Mouse (Mus musculus) MEL (cell line): Measurements from ENCODE around the gene Gramd1b. TPM values are rescaled to one million over a fixed set of nuclear protein-coding genes. Genes with fewer than 3 reads are reported as not detected.

Source experiments
- DNase-seq: peaks from one replicate; pipeline ENCODE4 v3.0.0; 2011; ENCODE audit warnings: low read depth, low spot score
- H3K27ac ChIP-seq: 2 replicates; pipeline ENCODE4 v1.5.1; 2012; ENCODE audit warnings: low read depth, mild to moderate bottlenecking, control low read depth, low read length, moderate library complexity; ENCODE audit not compliant: control insufficient read depth
- H3K27me3 ChIP-seq, 2 experiments: fragments of 150-350 bp in 1 of 2; sonication (generic) in 1 of 2; 2 replicates each; pipeline ENCODE4 v1.6.1; 2012; ENCODE audit warnings: low read length in 2 of 2, mild to moderate bottlenecking in 2 of 2, improper control_type of control experiment in 1 of 2, moderate library complexity in 1 of 2; ENCODE audit not compliant: insufficient read depth in 2 of 2, control insufficient read depth in 1 of 2
- H3K36me3 ChIP-seq, 2 experiments: 2 replicates each; pipeline ENCODE4 v1.6.1; 2012 to 2014; ENCODE audit warnings: low read length in 2 of 2, improper control_type of control experiment in 1 of 2, inconsistent platforms in 1 of 2, mild to moderate bottlenecking in 1 of 2; ENCODE audit not compliant: insufficient read depth in 2 of 2, control insufficient read depth in 1 of 2
- H3K4me1 ChIP-seq, 2 experiments: fragments of 150-350 bp in 1 of 2; sonication (generic) in 1 of 2; 2 replicates each; pipeline ENCODE4 v1.6.1; 2012; ENCODE audit warnings: low read length in 2 of 2, improper control_type of control experiment in 1 of 2, mild to moderate bottlenecking in 1 of 2; ENCODE audit not compliant: insufficient read depth in 2 of 2, control insufficient read depth in 1 of 2
- H3K4me3 ChIP-seq, 2 experiments: fragments of 150-350 bp in 1 of 2; sonication (generic) in 1 of 2; 2 replicates each; pipeline ENCODE4 v1.5.1; 2012; ENCODE audit warnings: low read depth in 2 of 2, low read length in 2 of 2, mild to moderate bottlenecking in 2 of 2, moderate library complexity in 2 of 2, control low read depth in 1 of 2, improper control_type of control experiment in 1 of 2; ENCODE audit not compliant: control insufficient read depth in 1 of 2, insufficient read depth in 1 of 2
- H3K79me2 ChIP-seq: 2 replicates; pipeline ENCODE4 v1.6.1; 2012; ENCODE audit warnings: mild to moderate bottlenecking, low read length, moderate library complexity; ENCODE audit not compliant: control insufficient read depth, poor library complexity, insufficient read depth
- H3K9ac ChIP-seq: 2 replicates; pipeline ENCODE4 v1.6.1; 2012; ENCODE audit warnings: low read depth, mild to moderate bottlenecking, control low read depth, low read length, moderate library complexity; ENCODE audit not compliant: control insufficient read depth, poor library complexity, severe bottlenecking
- H3K9me3 ChIP-seq: fragments of 150-350 bp; sonication (generic); replicated peaks from 2 replicates; pipeline ENCODE4 v1.6.1; 2012; ENCODE audit warnings: mild to moderate bottlenecking, low read length, improper control_type of control experiment, moderate library complexity; ENCODE audit not compliant: insufficient read depth
- BHLHE40 ChIP-seq: IDR thresholded peaks from 2 replicates; pipeline ENCODE4 v1.6.1; 2012; ENCODE audit warnings: low read depth, mild to moderate bottlenecking, inconsistent platforms, low read length, improper control_type of control experiment, borderline replicate concordance
- CTCF ChIP-seq, 3 experiments: IDR thresholded peaks in 2 of 3; conservative IDR thresholded peaks in 1 of 3; 2 replicates each; pipeline ENCODE4 v1.5.1; 2011 to 2012; ENCODE audit warnings: low read length in 3 of 3, low read depth in 2 of 3, mild to moderate bottlenecking in 2 of 3, improper control_type of control experiment in 1 of 3, inconsistent platforms in 1 of 3, mixed read lengths in 1 of 3, moderate library complexity in 1 of 3; ENCODE audit not compliant: control insufficient read depth in 1 of 3, insufficient read depth in 1 of 3, poor library complexity in 1 of 3, severe bottlenecking in 1 of 3
- EP300 ChIP-seq, 2 experiments: IDR thresholded peaks; 2 replicates each; pipeline ENCODE4 v1.6.1; 2011; ENCODE audit warnings: improper control_type of control experiment in 2 of 2, low read length in 2 of 2, low read depth in 1 of 2, mild to moderate bottlenecking in 1 of 2
- ETS1 ChIP-seq: IDR thresholded peaks from 2 replicates; pipeline ENCODE4 v1.6.1; 2012; ENCODE audit warnings: low read depth, mild to moderate bottlenecking, inconsistent platforms, low read length, improper control_type of control experiment, moderate library complexity
- JUND ChIP-seq: IDR thresholded peaks from 2 replicates; pipeline ENCODE4 v1.6.1; 2011; ENCODE audit warnings: low read depth, mild to moderate bottlenecking, improper control_type of control experiment, low read length
- KAT2A ChIP-seq: conservative IDR thresholded peaks from 2 replicates; pipeline ENCODE4 v1.6.1; 2012; ENCODE audit warnings: low read depth, low read length, improper control_type of control experiment, inconsistent platforms
- MAFK ChIP-seq: IDR thresholded peaks from 2 replicates; pipeline ENCODE4 v1.6.1; 2011; ENCODE audit warnings: low read depth, mild to moderate bottlenecking, low read length, improper control_type of control experiment, borderline replicate concordance
- MAZ ChIP-seq: IDR thresholded peaks from 2 replicates; pipeline ENCODE4 v1.6.1; 2012; ENCODE audit warnings: low read depth, mild to moderate bottlenecking, inconsistent platforms, low read length, improper control_type of control experiment
- MEF2A ChIP-seq: IDR thresholded peaks from 2 replicates; pipeline ENCODE4 v1.6.1; 2014; ENCODE audit warnings: low read depth, mild to moderate bottlenecking, inconsistent platforms, low read length, improper control_type of control experiment; ENCODE audit not compliant: poor library complexity, insufficient replicate concordance, severe bottlenecking; ENCODE audit errors: extremely low read depth
- MXI1 ChIP-seq: IDR thresholded peaks from 2 replicates; pipeline ENCODE4 v1.6.1; 2011; ENCODE audit warnings: mild to moderate bottlenecking, low read depth, low read length, improper control_type of control experiment
- MYC ChIP-seq: IDR thresholded peaks from 2 replicates; pipeline ENCODE4 v1.6.1; 2011; ENCODE audit warnings: low read depth, mild to moderate bottlenecking, low read length, improper control_type of control experiment, moderate library complexity
- POLR2AphosphoS5 ChIP-seq: IDR thresholded peaks from 2 replicates; pipeline ENCODE4 v1.6.1; 2012; ENCODE audit warnings: low read depth, borderline replicate concordance, mild to moderate bottlenecking, inconsistent platforms, low read length, moderate library complexity, mixed read lengths
- RAD21 ChIP-seq: IDR thresholded peaks from 2 replicates; pipeline ENCODE4 v1.6.1; 2011; ENCODE audit warnings: mild to moderate bottlenecking, low read depth, low read length, improper control_type of control experiment
- SIN3A ChIP-seq: IDR thresholded peaks from 2 replicates; pipeline ENCODE4 v1.6.1; 2012; ENCODE audit warnings: low read length, improper control_type of control experiment, inconsistent platforms
- TAL1 ChIP-seq: IDR thresholded peaks from 2 replicates; pipeline ENCODE4 v1.6.1; 2012; ENCODE audit warnings: mild to moderate bottlenecking, inconsistent platforms, low read length, moderate library complexity, mixed read lengths
- TCF12 ChIP-seq: IDR thresholded peaks from 2 replicates; pipeline ENCODE4 v1.6.1; 2014; ENCODE audit warnings: low read depth, mild to moderate bottlenecking, inconsistent platforms, low read length, improper control_type of control experiment, moderate library complexity
- USF1 ChIP-seq: IDR thresholded peaks from 2 replicates; pipeline ENCODE4 v1.6.1; 2014; ENCODE audit warnings: low read depth, mild to moderate bottlenecking, inconsistent platforms, low read length, improper control_type of control experiment, moderate library complexity
- ZKSCAN1 ChIP-seq: IDR thresholded peaks from 2 replicates; pipeline ENCODE4 v1.6.1; 2012; ENCODE audit warnings: low read depth, mild to moderate bottlenecking, inconsistent platforms, low read length, improper control_type of control experiment, moderate library complexity
- ZMIZ1 ChIP-seq: IDR thresholded peaks from 2 replicates; pipeline ENCODE4 v1.6.1; 2012; ENCODE audit warnings: low read depth, mild to moderate bottlenecking, inconsistent platforms, low read length, improper control_type of control experiment, moderate library complexity
- polyA plus RNA-seq, 2 experiments: library from polyadenylated mRNA; stranded (reverse) in 1 of 2; unstranded in 1 of 2; fragments of >175 nt in 1 of 2; fragments of >200 nt in 1 of 2; gene quantifications; 2 replicates each; pipeline versions ENCODE4 v1.2.1 to v1.2.4; 2012; ENCODE audit warnings: low replicate concordance in 2 of 2, low read depth in 1 of 2; ENCODE audit not compliant: insufficient read length in 2 of 2, insufficient read depth in 1 of 2, missing spikeins in 1 of 2
- total RNA-seq: library from RNA; depleted of rRNA; stranded (reverse); fragments of 300-350 nt; gene quantifications from 2 replicates; pipeline ENCODE4 v1.2.3, GENCODE M21; 2012

The Gramd1b gene
- total and polyA plus RNA-seq, 3 experiments, result not detected

GRCm38 (mm10) chr9:40374052-40374451, 157.1 kb downstream of the Gramd1b start:
- no peak for DNase-seq
- TF ChIP-seq ZMIZ1, result no peak
- no peak for TF ChIP-seq TAL1
- TF ChIP-seq KAT2A, result no peak
- no peak for TF ChIP-seq SIN3A
- no peak for TF ChIP-seq RAD21
- TF ChIP-seq BHLHE40, result no peak
- no peak for TF ChIP-seq ETS1
- TF ChIP-seq MAZ, result no peak
- TF ChIP-seq MXI1, result no peak
- no peak for TF ChIP-seq MEF2A
- no peak for TF ChIP-seq MYC
- no peak for TF ChIP-seq TCF12
- no peak for TF ChIP-seq USF1
- H3K27ac ChIP-seq, result no peak overlapping the region
- no peak overlapping the region for H3K9ac ChIP-seq
- H3K27me3 ChIP-seq, result no peaks in the 10 kb centered on the region
- H3K4me3 ChIP-seq, result no peak overlapping the region
- H3K9me3 ChIP-seq, result no peaks in the 10 kb centered on the region
- H3K4me1 ChIP-seq, result no peaks in the 10 kb centered on the region
- H3K79me2 ChIP-seq, result no peaks in the 10 kb centered on the region
- H3K36me3 ChIP-seq, result no peaks in the 10 kb centered on the region

- Histone ChIP-seq H3K9me3 (no peaks in the 10 kb centered on the region), H3K4me3 (no peak overlapping the region), H3K9ac (no peak overlapping the region), H3K27me3 (no peaks in the 10 kb centered on the region), H3K36me3 (no peaks in the 10 kb centered on the region), H3K79me2 (no peaks in the 10 kb centered on the region), H3K27ac (no peak overlapping the region), H3K4me1 (no peaks in the 10 kb centered on the region)
- no peak for DNase-seq
- TF ChIP-seq JUND, result no peak
- TF ChIP-seq MXI1, result no peak
- no peak for TF ChIP-seq ZKSCAN1
- no peak for TF ChIP-seq ETS1
- TF ChIP-seq EP300 (IDR thresholded peaks at IDR 0.05; ENCODE audit: low read depth in 1 of 2, low read length in 2 of 2), result no peak
- no peak for TF ChIP-seq CTCF (IDR thresholded peaks at IDR 0.05 in 2 of 3, conservative IDR thresholded peaks at IDR 0.05 in 1 of 3; ENCODE audit: control insufficient read depth in 1 of 3, insufficient read depth in 1 of 3, low read depth in 2 of 3, low read length in 3 of 3, poor library complexity in 1 of 3, severe bottlenecking in 1 of 3)
- no peak for TF ChIP-seq RAD21
- no peak for TF ChIP-seq MAZ
- no peak for TF ChIP-seq USF1
- no peak for TF ChIP-seq POLR2AphosphoS5
- TF ChIP-seq MAFK, result no peak
- no peak for TF ChIP-seq SIN3A
These were observed 161.0 kb downstream of the Gramd1b start for GRCm38 (mm10) chr9:40370151-40370550.
